Mouse (Mus musculus) left cerebral cortex, postnatal 25 days (tissue): Measurements from ENCODE around the gene Lrrk2. TPM values are rescaled to one million over a fixed set of nuclear protein-coding genes. Genes with fewer than 3 reads are reported as not detected.
A peak's percentile ranks its signal among the peaks of the same experiment; 100 is the strongest.
"Not testable (repeated sequence)": the region's sequence is repeated elsewhere in the genome, so short reads cannot be mapped to it uniquely, and the experiment has no call there.

Experiments used
- DNase-seq, 2 experiments: peaks; one replicate each; pipeline ENCODE4 v3.0.0; 2022; ENCODE audit warnings: low spot score in 2 of 2, mixed read lengths in 1 of 2
- intact Hi-C: fragments of 180-260 bp; cut with DNase I; formaldehyde crosslinking; loops from one replicate; pipeline ENCODE4 v1.15.1; 2025
- total RNA-seq, 2 experiments: library from RNA; stranded (reverse); gene quantifications; 2 replicates each; pipeline ENCODE4 v1.2.3; 2021

The Lrrk2 gene
- total RNA-seq, 2 experiments from 2014 or later = 49.1 to 51.5 TPM

- intact Hi-C loops = no loop called here
These were observed 106.2 kb downstream of the Lrrk2 start for GRCm38 (mm10) chr15:91779166-91779565.

DNA sequence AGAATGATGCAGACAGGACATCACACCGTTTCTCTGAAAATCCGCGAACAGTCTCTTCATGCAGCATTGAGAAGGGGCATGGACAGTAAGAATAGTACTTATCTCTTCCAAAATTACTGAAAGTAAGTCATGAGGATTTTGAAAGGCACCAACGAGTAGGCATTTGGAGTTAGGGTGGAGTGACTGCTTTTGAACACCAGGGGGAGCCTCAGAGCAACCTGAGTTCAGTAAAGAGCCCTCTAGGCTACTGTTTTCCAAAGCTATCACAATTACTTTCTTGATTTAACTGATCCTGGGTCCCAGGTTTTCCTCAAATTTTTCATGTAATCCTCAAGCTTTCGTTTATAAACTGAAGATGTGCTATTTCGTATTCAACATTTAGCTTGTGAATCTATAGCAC lies 108.2 kb downstream of the Lrrk2 start:
- intact Hi-C loops = loop anchor here (2.0 kb wide), 1 partner anchor 450 kb away; no protein-coding TSS in a partner anchor
- DNase-seq = peak; percentile 31 to 70

More at GRCm38 (mm10) chr15:91779166-91779565, 106.2 kb downstream of the Lrrk2 start:
- DNase-seq = no peak

DNA sequence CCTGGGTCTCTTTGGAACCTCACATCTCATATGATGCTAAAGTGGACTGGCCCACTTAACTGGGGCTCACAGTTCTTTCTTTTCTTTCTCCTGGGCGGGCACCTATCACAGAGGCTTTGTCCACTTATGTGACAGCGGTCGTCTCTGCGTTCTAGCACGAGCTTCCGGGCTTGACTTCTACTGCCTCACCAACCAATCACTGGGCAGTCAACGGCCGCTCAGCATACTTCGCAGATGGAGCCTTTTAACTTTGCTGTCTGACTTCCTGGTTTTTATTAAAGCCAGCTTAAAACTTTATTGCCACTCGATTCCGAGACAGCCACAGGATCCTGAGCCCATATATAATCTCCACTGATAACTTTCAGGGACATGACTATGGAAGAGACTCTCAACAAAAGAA lies 115.4 kb downstream of the Lrrk2 start:
- intact Hi-C loops = no loop called here
- no peak for DNase-seq

GRCm38 (mm10) chr15:91806463-91806862 lies 133.5 kb downstream of the Lrrk2 start:
- intact Hi-C loops = no loop called here
- peak; percentile 13 to 53 for DNase-seq

DNA sequence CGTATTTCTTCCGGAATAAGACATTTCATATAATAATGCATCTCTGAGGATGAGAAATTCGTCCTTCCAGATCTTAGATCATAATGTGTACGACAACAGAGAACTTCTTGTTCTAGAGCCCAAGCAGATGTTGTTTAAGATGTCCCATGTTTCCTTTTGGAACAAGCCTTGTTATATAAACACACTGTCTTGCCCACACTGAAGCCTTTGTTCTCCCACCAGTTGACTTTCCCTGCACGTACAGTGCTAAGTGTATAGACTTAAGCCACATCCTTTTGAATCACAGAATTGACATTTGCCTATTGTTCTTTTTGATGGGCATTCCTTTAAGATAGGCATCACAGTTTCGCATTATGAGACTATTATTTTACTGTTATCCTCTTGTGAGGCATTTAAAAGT lies 162.3 kb downstream of the Lrrk2 start:
- DNase-seq = no peak
- intact Hi-C loops = no loop called here

- no peak for DNase-seq
- intact Hi-C loops = no loop called here
These were observed 165.0 kb downstream of the Lrrk2 start, which contains the start of gene Smgc for GRCm38 (mm10) chr15:91837965-91838364. Smgc (plus strand) TSS chr15:91838265.

- intact Hi-C loops, DNase-seq: not testable (repeated sequence)
These were observed 191.2 kb downstream of the Lrrk2 start for GRCm38 (mm10) chr15:91864130-91864529.

Other genes starting within 250 kb of the Lrrk2 start
- gene Slc2a13, start 99.9 kb upstream of the Lrrk2 start, total RNA-seq = 100 to 1,000 TPM; 109 to 116 TPM
- not detected for gene Smgc, start 165.1 kb downstream of the Lrrk2 start, total RNA-seq